Mouse (Mus musculus) spleen, adult 18-20 months (tissue): ENCODE measurements around the gene Fgfr2.

Source experiments
- DNase-seq, 2 experiments: peaks; one replicate each; pipeline ENCODE4 v3.0.0; 2022; ENCODE audit warnings: mixed read lengths in 2 of 2

Fgfr2 gene

GRCm38 (mm10) chr7:131337502-131338068 lies 1785.6 kb downstream of the Fgfr2 start:
- DNase-seq = no peak

DNA sequence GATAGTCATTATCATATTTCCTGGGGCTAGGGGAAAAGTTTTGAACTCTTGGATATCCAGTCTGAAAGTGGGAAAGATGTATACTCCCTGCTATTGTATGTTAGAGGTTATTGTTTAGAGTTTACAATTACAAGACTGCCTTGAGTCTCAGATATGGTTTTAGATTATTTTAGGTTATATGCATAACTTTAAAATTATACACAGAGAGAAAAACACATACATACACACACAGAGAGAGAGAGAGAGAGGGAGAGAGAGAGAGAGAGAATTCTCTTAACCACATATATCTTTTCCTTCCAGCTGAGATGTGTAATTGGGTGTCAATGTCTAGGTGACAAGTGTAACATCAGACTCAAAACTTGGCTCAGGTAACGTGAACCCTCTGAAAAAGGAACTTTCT lies 1789.6 kb downstream of the Fgfr2 start, which contains the start of gene Fam24a:
Gene Fam24a (plus strand): TSS at position 301 of the 400 bp plus-strand sequence.
- DNase-seq = no peak

DNA sequence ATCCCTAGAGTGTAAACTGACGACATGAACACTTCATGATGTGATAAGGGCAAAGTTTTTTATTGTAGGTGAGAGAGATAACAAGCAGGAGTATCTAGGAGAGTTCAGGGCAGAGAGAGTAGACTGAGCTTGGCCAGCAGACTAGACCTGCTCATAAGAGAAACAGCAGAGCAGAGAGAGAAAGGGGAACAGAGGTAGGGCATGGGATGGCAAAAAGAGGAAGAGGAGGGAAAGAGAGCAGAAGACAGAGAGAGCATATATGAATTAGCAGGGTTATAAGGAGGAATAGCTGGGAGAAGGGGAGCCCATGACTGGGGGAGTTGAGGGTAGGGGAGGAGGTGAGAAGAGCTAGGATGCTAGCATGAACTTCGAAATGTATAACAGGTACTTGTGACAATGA lies 1791.5 kb downstream of the Fgfr2 start:
- DNase-seq = no peak

- no peak for DNase-seq
Observed at GRCm38 (mm10) chr7:131329416-131329815, 1793.7 kb downstream of the Fgfr2 start, which contains the start of gene Fam24b. TSS of gene Fam24b (minus strand) at chr7:131329516.

DNA sequence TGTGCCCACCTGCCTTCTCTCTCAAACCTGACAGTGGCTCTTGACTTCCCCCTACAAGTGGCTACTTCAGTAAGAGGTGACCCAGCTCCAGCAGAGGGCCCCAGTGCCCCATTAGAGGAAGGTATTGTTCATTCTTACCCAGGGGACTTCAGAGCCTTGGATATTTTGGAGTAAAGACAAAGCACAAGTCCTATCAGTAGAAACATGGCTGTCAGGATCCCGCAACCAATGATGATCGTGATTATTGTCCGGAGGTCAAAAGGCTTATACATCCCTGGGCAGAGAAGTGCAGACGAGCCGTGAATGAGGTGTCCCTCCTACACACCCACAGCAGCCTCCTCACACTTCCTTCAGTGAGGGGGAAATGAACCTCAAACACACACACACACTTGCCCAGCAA lies 1796.1 kb downstream of the Fgfr2 start:
- no peak for DNase-seq

GRCm38 (mm10) chr7:131322192-131322591 lies 1801.0 kb downstream of the Fgfr2 start, which contains the start of gene Cuzd1:
TSS of gene Cuzd1 (minus strand) at chr7:131322292.
- DNase-seq = no peak

GRCm38 (mm10) chr7:131318340-131318739 lies 1804.8 kb downstream of the Fgfr2 start:
- no peak for DNase-seq

GRCm38 (mm10) chr7:131317587-131317986 lies 1805.6 kb downstream of the Fgfr2 start:
- no peak for DNase-seq

GRCm38 (mm10) chr7:131314493-131314892 lies 1808.7 kb downstream of the Fgfr2 start:
- DNase-seq = no peak

DNA sequence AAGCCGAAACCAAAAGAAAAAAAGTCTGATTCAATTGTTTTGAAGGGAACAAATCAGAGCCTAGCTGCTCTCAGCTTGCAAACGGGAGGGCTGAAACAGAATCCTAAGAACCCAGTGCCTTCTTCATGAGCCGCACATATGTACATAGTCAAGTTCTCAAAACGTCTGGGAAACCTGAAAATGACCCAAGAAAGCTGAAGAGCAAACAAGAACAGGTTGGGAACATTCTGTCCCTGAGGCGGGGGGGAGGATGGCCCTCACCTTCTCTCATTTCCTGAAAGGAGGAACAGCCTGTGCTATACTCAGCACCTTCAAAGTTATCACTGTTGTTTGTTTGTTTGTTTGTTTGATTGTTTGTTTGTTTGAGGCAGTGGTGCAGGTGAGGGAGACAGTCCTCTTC lies 1816.4 kb downstream of the Fgfr2 start:
- no peak for DNase-seq

- no peak for DNase-seq
Observed at GRCm38 (mm10) chr7:131303340-131303739, 1819.8 kb downstream of the Fgfr2 start.

DNA sequence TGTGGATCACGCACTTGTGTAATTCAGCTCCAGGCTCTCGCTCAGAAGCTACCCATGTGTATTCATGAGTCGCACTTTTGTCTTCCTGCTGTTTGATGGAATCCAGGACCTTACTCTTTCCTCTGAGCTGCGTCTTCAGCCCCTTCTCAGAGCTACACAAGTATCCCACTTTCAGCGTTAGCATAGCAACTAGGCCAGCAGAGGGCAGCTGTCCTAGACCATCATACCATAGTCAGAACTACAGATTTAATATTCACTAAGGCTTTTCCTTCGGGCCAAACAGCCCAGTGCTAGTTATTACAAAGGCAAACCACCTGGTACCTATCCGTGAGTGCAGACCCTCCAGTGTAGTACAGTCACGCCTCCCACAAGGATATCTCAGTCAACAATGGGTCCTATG lies 1826.0 kb downstream of the Fgfr2 start:
- no peak for DNase-seq

GRCm38 (mm10) chr7:131265851-131266250 lies 1857.3 kb downstream of the Fgfr2 start:
- no peak for DNase-seq

DNA sequence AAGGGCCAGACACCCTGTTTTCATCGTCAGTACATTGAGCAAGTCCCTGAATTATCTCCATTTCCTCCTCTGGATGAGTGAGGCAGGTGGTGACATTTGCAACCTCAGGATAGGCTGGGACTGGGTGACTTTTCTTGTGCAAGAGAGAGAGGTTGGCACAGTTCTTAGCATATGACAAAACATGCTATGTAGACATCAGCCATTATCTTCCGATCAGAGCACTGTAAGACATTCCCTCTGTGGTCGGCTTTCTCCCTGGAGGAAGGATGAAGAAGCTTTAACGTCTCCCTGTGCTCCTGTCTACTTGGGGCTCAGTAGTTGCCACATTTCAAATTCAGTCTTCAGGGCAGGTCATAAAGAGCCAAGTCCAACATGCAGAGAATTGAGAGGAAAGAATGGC lies 1858.9 kb downstream of the Fgfr2 start:
- DNase-seq = no peak

GRCm38 (mm10) chr7:131260946-131261345 lies 1862.2 kb downstream of the Fgfr2 start:
- DNase-seq = no peak

DNA sequence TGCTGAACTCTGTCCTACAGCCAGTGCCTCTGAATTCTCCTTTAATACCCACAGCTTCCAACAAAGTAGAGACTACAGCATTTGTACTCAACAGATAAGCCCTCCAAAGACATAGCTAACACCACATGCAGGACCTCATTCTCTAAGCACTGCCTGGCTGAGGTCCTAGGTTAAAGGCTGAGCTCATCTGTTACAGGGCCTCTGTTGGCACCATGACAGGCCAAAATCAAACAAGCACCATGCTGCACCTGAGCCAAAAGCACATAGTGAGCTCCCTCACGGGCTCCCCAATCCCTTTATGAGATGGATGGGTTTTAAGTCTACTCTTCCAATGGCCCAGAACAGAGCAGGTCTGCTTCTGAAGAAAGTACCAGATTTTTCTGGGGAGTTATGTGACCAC lies 1865.8 kb downstream of the Fgfr2 start:
- DNase-seq = no peak

- DNase-seq = no peak
Observed at GRCm38 (mm10) chr7:131256841-131257240, 1866.3 kb downstream of the Fgfr2 start.

DNA sequence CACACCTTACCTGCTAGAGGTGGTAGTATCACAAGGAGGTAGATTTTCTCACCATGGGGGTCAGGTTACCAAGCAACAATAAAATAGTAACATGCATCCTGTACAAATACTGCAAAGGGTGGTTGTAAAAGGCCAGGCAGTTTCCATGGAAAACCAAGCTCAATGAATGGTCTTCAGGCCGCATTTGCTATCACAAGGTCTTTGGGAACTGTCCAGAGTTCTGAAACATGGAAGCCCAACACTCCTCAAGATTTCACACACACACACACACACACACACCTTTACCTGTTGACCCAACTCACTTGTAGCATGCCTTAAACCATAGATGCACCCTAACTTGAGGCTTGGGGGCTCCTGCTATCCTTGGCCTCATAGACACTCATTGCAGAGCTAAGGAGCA lies 1878.2 kb downstream of the Fgfr2 start:
- DNase-seq = no peak

DNA sequence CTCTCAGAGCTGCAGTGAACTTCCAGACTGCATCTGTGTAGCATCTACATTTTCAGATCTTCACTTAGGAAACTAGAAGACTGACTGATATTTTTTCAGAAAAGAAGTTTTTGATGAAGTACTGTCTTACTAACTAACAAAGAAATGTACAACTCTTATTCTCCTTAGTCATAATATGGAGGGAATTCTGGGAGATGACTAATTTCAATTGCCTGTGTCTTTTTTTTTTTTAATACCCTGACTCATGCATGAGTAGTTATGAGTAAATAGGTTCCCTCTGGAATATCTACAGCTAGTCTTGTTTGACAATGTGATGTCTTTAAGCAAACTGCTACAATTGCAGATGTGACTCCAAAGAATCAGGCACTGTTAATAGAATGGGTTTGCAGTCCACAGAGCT lies 1887.1 kb downstream of the Fgfr2 start:
- no peak for DNase-seq

- DNase-seq = no peak
Observed at GRCm38 (mm10) chr7:131223086-131223485, 1900.1 kb downstream of the Fgfr2 start.

DNA sequence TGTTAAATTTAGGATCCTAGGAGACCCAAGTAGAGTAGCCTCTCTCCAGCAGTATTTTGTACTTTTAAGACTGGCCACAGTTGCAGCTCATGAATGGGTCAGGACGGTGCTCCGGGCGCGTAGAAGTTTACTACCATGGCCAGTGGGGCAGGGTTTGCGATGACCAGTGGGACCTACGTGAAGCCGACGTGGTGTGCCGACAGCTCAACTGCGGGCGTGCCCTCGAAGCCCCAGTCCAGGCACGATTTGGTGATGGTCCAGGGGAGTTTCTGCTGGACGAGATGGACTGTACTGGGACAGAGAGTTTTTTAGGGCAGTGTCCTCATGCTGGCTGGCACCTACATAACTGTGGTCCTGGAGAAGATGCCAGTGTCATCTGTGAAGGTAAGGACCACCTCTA lies 1935.2 kb downstream of the Fgfr2 start:
- DNase-seq = no peak

GRCm38 (mm10) chr7:131187047-131187446 lies 1936.1 kb downstream of the Fgfr2 start:
- DNase-seq = no peak

DNA sequence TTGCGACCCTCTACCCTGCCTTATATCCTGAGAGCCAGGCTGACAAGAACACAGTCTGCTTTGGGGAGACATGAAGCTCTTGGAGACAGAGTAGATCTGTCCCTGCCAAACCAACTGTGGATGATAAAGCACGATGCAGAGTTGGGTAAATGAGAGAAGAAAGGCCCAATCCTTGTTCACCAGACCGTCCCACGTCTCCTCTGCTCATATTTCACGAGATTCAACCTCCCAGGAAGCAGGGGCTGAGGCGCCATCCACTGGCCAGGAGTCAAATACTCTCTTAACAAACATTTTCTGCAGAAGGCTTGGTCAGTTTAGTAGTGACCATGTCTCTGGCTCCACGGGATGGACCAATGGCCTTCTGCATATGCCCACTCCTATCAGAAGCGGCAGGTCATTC lies 1938.8 kb downstream of the Fgfr2 start:
- no peak for DNase-seq

DNA sequence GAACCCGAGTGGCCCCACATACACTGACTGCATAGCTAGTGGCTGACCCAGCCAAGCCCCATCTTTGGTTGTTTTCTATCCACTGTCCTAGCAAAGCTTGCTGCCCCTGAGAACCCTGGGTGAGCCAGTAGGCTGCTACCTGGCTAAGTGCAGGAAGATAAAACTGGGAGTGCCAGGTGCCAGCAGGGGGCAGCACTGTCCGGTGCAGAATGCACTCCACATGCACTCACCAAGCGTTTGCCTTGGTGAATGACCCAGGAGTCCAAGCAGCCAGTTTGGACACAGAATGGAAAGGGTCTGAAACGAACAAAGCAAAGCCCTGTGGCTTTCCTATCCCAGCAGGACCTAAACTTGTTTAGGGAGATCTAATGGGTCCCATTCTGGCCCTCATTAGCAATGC lies 1940.5 kb downstream of the Fgfr2 start:
- DNase-seq = peak in 1 of 2 experiments; percentile 18

DNA sequence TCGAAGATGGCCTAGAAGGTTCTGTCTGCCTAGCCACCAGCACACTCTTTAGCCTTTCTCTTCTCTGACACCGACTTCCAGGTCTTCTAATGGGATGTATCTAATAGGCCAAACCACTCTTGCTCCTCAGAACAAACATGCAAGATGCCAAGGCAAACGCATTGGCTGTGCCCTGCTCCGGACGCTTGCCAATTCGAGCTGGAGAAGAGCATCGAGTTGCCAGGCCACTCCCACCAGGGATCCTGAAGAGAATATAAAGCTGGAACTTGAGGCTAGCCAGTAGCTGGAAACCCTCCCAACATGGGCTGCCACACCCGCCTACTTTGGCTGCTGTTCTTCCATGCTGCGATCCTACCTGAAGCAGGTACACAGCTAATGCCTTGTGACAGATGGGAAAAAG lies 1949.0 kb downstream of the Fgfr2 start, which contains the start of gene 5430419D17Rik:
Gene 5430419D17Rik (plus strand): TSS at position 282 of the 400 bp plus-strand sequence.
- no peak for DNase-seq
